Mouse (Mus musculus): ENCODE data around the gene Sipa1l3. TPM values are rescaled to one million over a fixed set of nuclear protein-coding genes. Genes with fewer than 3 reads are reported as not detected.

Sipa1l3 gene
- polyA plus RNA-seq, 1 experiment from 2014 or later = 22.0 TPM

GRCm38 (mm10) chr7:29342489-29343092 is 175.8 kb downstream of the Sipa1l3 start:
- no peak overlapping the region for H3K4me3 ChIP-seq (ENCODE audit: low read depth, low read length)
- 75% methylated on average over 8 of the region's 8 CpGs for WGBS
- ATAC-seq = no peak
- no peaks in the 10 kb centered on the region for H3K27me3 ChIP-seq (replicated peaks; ENCODE audit: control insufficient read depth, insufficient read depth, low read length)
- H3K9me3 ChIP-seq (ENCODE audit: control insufficient read depth) = no peaks in the 10 kb centered on the region
- H3K36me3 ChIP-seq (ENCODE audit: control insufficient read depth, insufficient read depth) = peaks cover 57% of the 10 kb centered on the region
- H3K9ac ChIP-seq (ENCODE audit: low read depth, low read length) = no peak overlapping the region
- H3K4me2 ChIP-seq (replicated peaks; ENCODE audit: low read depth) = no peak overlapping the region
- 0 out of 2 replicates have a peak, but pooled peaks cover 3% of the 10 kb centered on the region for H3K4me1 ChIP-seq (replicated peaks; ENCODE audit: control insufficient read depth, insufficient read depth, low read length)
- no peak for TF ChIP-seq CTCF (IDR thresholded peaks at IDR 0.05; ENCODE audit: low read depth)
- H3K27ac ChIP-seq (ENCODE audit: low read depth, low read length) = no peak overlapping the region

- H3K9ac ChIP-seq (ENCODE audit: low read depth, low read length) = no peak overlapping the region
- no peak overlapping the region for H3K4me2 ChIP-seq (replicated peaks; ENCODE audit: low read depth)
- H3K4me1 ChIP-seq (replicated peaks; ENCODE audit: control insufficient read depth, insufficient read depth, low read length) = 0 out of 2 replicates have a peak, but pooled peaks cover 3% of the 10 kb centered on the region
- H3K27me3 ChIP-seq (replicated peaks; ENCODE audit: control insufficient read depth, insufficient read depth, low read length) = no peaks in the 10 kb centered on the region
- ATAC-seq = no peak
- TF ChIP-seq CTCF (IDR thresholded peaks at IDR 0.05; ENCODE audit: low read depth) = no peak
- H3K9me3 ChIP-seq (ENCODE audit: control insufficient read depth) = no peaks in the 10 kb centered on the region
- 81% methylated on average over 12 of the region's 12 CpGs for WGBS
- H3K36me3 ChIP-seq (ENCODE audit: control insufficient read depth, insufficient read depth) = peaks cover 57% of the 10 kb centered on the region
- no peak overlapping the region for H3K27ac ChIP-seq (ENCODE audit: low read depth, low read length)
- H3K4me3 ChIP-seq (ENCODE audit: low read depth, low read length) = no peak overlapping the region
These were observed 176.7 kb downstream of the Sipa1l3 start for GRCm38 (mm10) chr7:29341722-29342121.

GRCm38 (mm10) chr7:29340838-29341237 is 177.6 kb downstream of the Sipa1l3 start:
- 88% methylated on average over 8 of the region's 8 CpGs for WGBS
- H3K4me1 ChIP-seq (replicated peaks; ENCODE audit: control insufficient read depth, insufficient read depth, low read length) = 0 out of 2 replicates have a peak, but pooled peaks cover 3% of the 10 kb centered on the region
- no peak for ATAC-seq
- H3K4me3 ChIP-seq (ENCODE audit: low read depth, low read length) = no peak overlapping the region
- H3K9ac ChIP-seq (ENCODE audit: low read depth, low read length) = no peak overlapping the region
- no peak for TF ChIP-seq CTCF (IDR thresholded peaks at IDR 0.05; ENCODE audit: low read depth)
- no peak overlapping the region for H3K4me2 ChIP-seq (replicated peaks; ENCODE audit: low read depth)
- no peak overlapping the region for H3K27ac ChIP-seq (ENCODE audit: low read depth, low read length)
- H3K36me3 ChIP-seq (ENCODE audit: control insufficient read depth, insufficient read depth) = peaks cover 58% of the 10 kb centered on the region
- H3K27me3 ChIP-seq (replicated peaks; ENCODE audit: control insufficient read depth, insufficient read depth, low read length) = no peaks in the 10 kb centered on the region
- H3K9me3 ChIP-seq (ENCODE audit: control insufficient read depth) = no peaks in the 10 kb centered on the region

- H3K9ac ChIP-seq (ENCODE audit: low read depth, low read length) = no peak overlapping the region
- no peak for ATAC-seq
- H3K4me2 ChIP-seq (replicated peaks; ENCODE audit: low read depth) = no peak overlapping the region
- no peaks in the 10 kb centered on the region for H3K27me3 ChIP-seq (replicated peaks; ENCODE audit: control insufficient read depth, insufficient read depth, low read length)
- TF ChIP-seq CTCF (IDR thresholded peaks at IDR 0.05; ENCODE audit: low read depth) = no peak
- 0 out of 2 replicates have a peak, but pooled peaks cover 3% of the 10 kb centered on the region for H3K4me1 ChIP-seq (replicated peaks; ENCODE audit: control insufficient read depth, insufficient read depth, low read length)
- 83% methylated on average over 9 of the region's 9 CpGs for WGBS
- no peak overlapping the region for H3K27ac ChIP-seq (ENCODE audit: low read depth, low read length)
- H3K9me3 ChIP-seq (ENCODE audit: control insufficient read depth) = no peaks in the 10 kb centered on the region
- no peak overlapping the region for H3K4me3 ChIP-seq (ENCODE audit: low read depth, low read length)
- peaks cover 56% of the 10 kb centered on the region for H3K36me3 ChIP-seq (ENCODE audit: control insufficient read depth, insufficient read depth)
These were observed 178.2 kb downstream of the Sipa1l3 start for GRCm38 (mm10) chr7:29340247-29340646.

- Histone ChIP-seq H3K9ac (ENCODE audit: low read depth, low read length) (no peak overlapping the region), H3K36me3 (ENCODE audit: control insufficient read depth, insufficient read depth) (peaks cover 57% of the 10 kb centered on the region), H3K4me2 (replicated peaks; ENCODE audit: low read depth) (no peak overlapping the region), H3K27me3 (replicated peaks; ENCODE audit: control insufficient read depth, insufficient read depth, low read length) (no peaks in the 10 kb centered on the region), H3K4me1 (replicated peaks; ENCODE audit: control insufficient read depth, insufficient read depth, low read length) (0 out of 2 replicates have a peak, but pooled peaks cover 3% of the 10 kb centered on the region), H3K9me3 (ENCODE audit: control insufficient read depth) (no peaks in the 10 kb centered on the region), H3K4me3 (ENCODE audit: low read depth, low read length) (no peak overlapping the region), H3K27ac (ENCODE audit: low read depth, low read length) (peak overlapping the region; percentile 35; the same call in 1 of the 2 replicates)
- WGBS = 43% methylated on average over 14 of the region's 14 CpGs
- TF ChIP-seq CTCF (IDR thresholded peaks at IDR 0.05; ENCODE audit: low read depth) = no peak
- peak; percentile 18; the same call in 1 of the 2 replicates for ATAC-seq
These were observed 179.3 kb downstream of the Sipa1l3 start for GRCm38 (mm10) chr7:29338984-29339679.

GRCm38 (mm10) chr7:29338351-29338919 is 180.0 kb downstream of the Sipa1l3 start:
- Histone ChIP-seq H3K4me2 (replicated peaks; ENCODE audit: low read depth) (no peak overlapping the region), H3K9me3 (ENCODE audit: control insufficient read depth) (no peaks in the 10 kb centered on the region), H3K27me3 (replicated peaks; ENCODE audit: control insufficient read depth, insufficient read depth, low read length) (no peaks in the 10 kb centered on the region), H3K9ac (ENCODE audit: low read depth, low read length) (no peak overlapping the region), H3K27ac (ENCODE audit: low read depth, low read length) (peak overlapping the region; percentile 35; the same call in 1 of the 2 replicates), H3K36me3 (ENCODE audit: control insufficient read depth, insufficient read depth) (peaks cover 57% of the 10 kb centered on the region), H3K4me1 (replicated peaks; ENCODE audit: control insufficient read depth, insufficient read depth, low read length) (0 out of 2 replicates have a peak, but pooled peaks cover 3% of the 10 kb centered on the region), H3K4me3 (ENCODE audit: low read depth, low read length) (no peak overlapping the region)
- TF ChIP-seq CTCF (IDR thresholded peaks at IDR 0.05; ENCODE audit: low read depth) = no peak
- ATAC-seq = peak; percentile 66
- 57% methylated on average over 9 of the region's 9 CpGs for WGBS

Data from intestine, postnatal 0 days (tissue).